Mouse (Mus musculus) urinary bladder, postnatal 10 days (tissue): ENCODE results near the gene Ap1s3.
"Not testable (repeated sequence)": the region's sequence is repeated elsewhere in the genome, so short reads cannot be mapped to it uniquely, and the experiment has no call there.

Experiments
- DNase-seq: peaks from one replicate; pipeline ENCODE4 v3.0.0; 2022; ENCODE audit warnings: low spot score

Ap1s3 gene

GRCm38 (mm10) chr1:79664911-79665310 is 6.9 kb downstream of the Ap1s3 start:
- no peak for DNase-seq

GRCm38 (mm10) chr1:79659598-79659997 is 12.2 kb downstream of the Ap1s3 start:
- DNase-seq, result no peak

- DNase-seq, result no peak
Measured at GRCm38 (mm10) chr1:79657411-79657810, 14.4 kb downstream of the Ap1s3 start.

GRCm38 (mm10) chr1:79655819-79656555 is 15.8 kb downstream of the Ap1s3 start:
- no peak for DNase-seq

GRCm38 (mm10) chr1:79654948-79655347 is 16.8 kb downstream of the Ap1s3 start:
- DNase-seq, result no peak

GRCm38 (mm10) chr1:79643411-79644110 is 28.2 kb downstream of the Ap1s3 start:
- no peak for DNase-seq

- DNase-seq, result no peak
Measured at GRCm38 (mm10) chr1:79642680-79643079, 29.1 kb downstream of the Ap1s3 start.

- no peak for DNase-seq
Measured at GRCm38 (mm10) chr1:79641355-79641754, 30.4 kb downstream of the Ap1s3 start.

- DNase-seq, result peak; percentile 10
Measured at GRCm38 (mm10) chr1:79640151-79640550, 31.6 kb downstream of the Ap1s3 start.

GRCm38 (mm10) chr1:79639683-79640082 is 32.1 kb downstream of the Ap1s3 start:
- DNase-seq, result no peak

- DNase-seq, result no peak
Measured at GRCm38 (mm10) chr1:79639107-79639506, 32.7 kb downstream of the Ap1s3 start.

- DNase-seq, result no peak
Measured at GRCm38 (mm10) chr1:79637768-79638167, 34.0 kb downstream of the Ap1s3 start.

- DNase-seq, result no peak
Measured at GRCm38 (mm10) chr1:79631521-79631920, 40.3 kb downstream of the Ap1s3 start.

GRCm38 (mm10) chr1:79629726-79630125 is 42.0 kb downstream of the Ap1s3 start:
- no peak for DNase-seq

GRCm38 (mm10) chr1:79626140-79626539 is 45.6 kb downstream of the Ap1s3 start:
- DNase-seq, result no peak

GRCm38 (mm10) chr1:79619434-79619833 is 52.3 kb downstream of the Ap1s3 start:
- no peak for DNase-seq

- no peak for DNase-seq
Measured at GRCm38 (mm10) chr1:79616492-79616891, 55.3 kb downstream of the Ap1s3 start.

- no peak for DNase-seq
Measured at GRCm38 (mm10) chr1:79614456-79614855, 57.3 kb downstream of the Ap1s3 start.

- not testable (repeated sequence) for DNase-seq
Measured at GRCm38 (mm10) chr1:79611271-79611670, 60.5 kb downstream of the Ap1s3 start.

GRCm38 (mm10) chr1:79608856-79609255 is 62.9 kb downstream of the Ap1s3 start:
- not testable (repeated sequence) for DNase-seq

- no peak for DNase-seq
Measured at GRCm38 (mm10) chr1:79602500-79602899, 69.3 kb downstream of the Ap1s3 start.

GRCm38 (mm10) chr1:79598385-79599178 is 73.2 kb downstream of the Ap1s3 start:
- no peak for DNase-seq
